Mouse (Mus musculus): ENCODE measurements at regions not wholly inside any gene's neighbourhood (a gene's known extent, or its start where the extent isn't known, plus 50 kb on each side); places are given as distances from the start of the nearest gene placed in this dataset.

- no peak overlapping the region for H3K4me2 ChIP-seq
- no peak overlapping the region for H3K4me3 ChIP-seq (replicated peaks)
- ATAC-seq (ENCODE audit: low FRiP score) = no peak
- H3K27ac ChIP-seq (replicated peaks) = no peak overlapping the region
- no peaks in the 10 kb centered on the region for H3K9me3 ChIP-seq (replicated peaks)
- no peak overlapping the region for H3K9ac ChIP-seq (replicated peaks)
- no peaks in the 10 kb centered on the region for H3K36me3 ChIP-seq
- H3K27me3 ChIP-seq (replicated peaks) = no peaks in the 10 kb centered on the region
- no peaks in the 10 kb centered on the region for H3K4me1 ChIP-seq
- WGBS = 61% methylated on average over 1 of the region's 1 CpGs
These were observed 170.6 kb downstream of the Fndc1 start for GRCm38 (mm10) chr17:7656503-7656902.

DNA sequence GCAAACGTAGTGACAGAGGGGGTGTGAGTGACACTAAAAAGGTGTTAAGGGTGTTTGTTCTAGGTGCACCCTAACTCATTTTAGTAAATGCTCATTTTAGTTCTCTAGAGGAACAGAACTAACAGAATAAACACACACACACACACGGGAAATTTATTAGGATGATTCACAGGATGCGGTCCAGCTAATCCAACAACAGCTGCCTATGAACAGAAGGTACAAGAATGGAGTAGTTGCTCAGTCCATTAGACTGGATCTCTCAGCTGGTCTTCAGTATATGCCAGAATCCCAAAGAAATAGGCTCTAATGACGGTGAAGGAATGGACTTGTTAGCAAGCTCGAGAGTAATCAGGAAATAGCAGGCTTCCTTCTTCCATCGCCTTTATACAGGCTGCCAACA is 171.1 kb downstream of the Fndc1 start:
- Histone ChIP-seq H3K36me3 (no peaks in the 10 kb centered on the region), H3K4me3 (replicated peaks) (no peak overlapping the region), H3K9ac (replicated peaks) (no peak overlapping the region), H3K27me3 (replicated peaks) (no peaks in the 10 kb centered on the region), H3K4me2 (no peak overlapping the region), H3K4me1 (no peaks in the 10 kb centered on the region), H3K9me3 (replicated peaks) (no peaks in the 10 kb centered on the region), H3K27ac (replicated peaks) (no peak overlapping the region)
- ATAC-seq (ENCODE audit: low FRiP score) = no peak
- 95% methylated on average over 6 of the region's 6 CpGs for WGBS

GRCm38 (mm10) chr17:7654064-7654564 is 173.0 kb downstream of the Fndc1 start:
- Histone ChIP-seq H3K4me2 (no peak overlapping the region), H3K36me3 (no peaks in the 10 kb centered on the region), H3K9ac (replicated peaks) (no peak overlapping the region), H3K27me3 (replicated peaks) (no peaks in the 10 kb centered on the region), H3K4me3 (replicated peaks) (no peak overlapping the region), H3K4me1 (no peaks in the 10 kb centered on the region), H3K9me3 (replicated peaks) (no peaks in the 10 kb centered on the region), H3K27ac (replicated peaks) (no peak overlapping the region)
- ATAC-seq (ENCODE audit: low FRiP score) = no peak
- WGBS = 75% methylated on average over 7 of the region's 7 CpGs

GRCm38 (mm10) chr17:7652037-7652436 is 175.1 kb downstream of the Fndc1 start:
- ATAC-seq (ENCODE audit: low FRiP score) = no peak
- H3K9me3 ChIP-seq (replicated peaks) = no peaks in the 10 kb centered on the region
- no peaks in the 10 kb centered on the region for H3K27me3 ChIP-seq (replicated peaks)
- H3K36me3 ChIP-seq = no peaks in the 10 kb centered on the region
- no peak overlapping the region for H3K9ac ChIP-seq (replicated peaks)
- no peak overlapping the region for H3K4me3 ChIP-seq (replicated peaks)
- no peak overlapping the region for H3K27ac ChIP-seq (replicated peaks)
- no peak overlapping the region for H3K4me2 ChIP-seq
- 100% methylated on average over 1 of the region's 1 CpGs for WGBS
- H3K4me1 ChIP-seq = no peaks in the 10 kb centered on the region

GRCm38 (mm10) chr17:7650417-7650816 is 176.7 kb downstream of the Fndc1 start:
- Histone ChIP-seq H3K9ac (replicated peaks) (no peak overlapping the region), H3K9me3 (replicated peaks) (no peaks in the 10 kb centered on the region), H3K27ac (replicated peaks) (no peak overlapping the region), H3K4me1 (no peaks in the 10 kb centered on the region), H3K36me3 (no peaks in the 10 kb centered on the region), H3K27me3 (replicated peaks) (no peaks in the 10 kb centered on the region), H3K4me2 (no peak overlapping the region), H3K4me3 (replicated peaks) (no peak overlapping the region)
- WGBS = 90% methylated on average over 4 of the region's 4 CpGs
- no peak for ATAC-seq (ENCODE audit: low FRiP score)

DNA sequence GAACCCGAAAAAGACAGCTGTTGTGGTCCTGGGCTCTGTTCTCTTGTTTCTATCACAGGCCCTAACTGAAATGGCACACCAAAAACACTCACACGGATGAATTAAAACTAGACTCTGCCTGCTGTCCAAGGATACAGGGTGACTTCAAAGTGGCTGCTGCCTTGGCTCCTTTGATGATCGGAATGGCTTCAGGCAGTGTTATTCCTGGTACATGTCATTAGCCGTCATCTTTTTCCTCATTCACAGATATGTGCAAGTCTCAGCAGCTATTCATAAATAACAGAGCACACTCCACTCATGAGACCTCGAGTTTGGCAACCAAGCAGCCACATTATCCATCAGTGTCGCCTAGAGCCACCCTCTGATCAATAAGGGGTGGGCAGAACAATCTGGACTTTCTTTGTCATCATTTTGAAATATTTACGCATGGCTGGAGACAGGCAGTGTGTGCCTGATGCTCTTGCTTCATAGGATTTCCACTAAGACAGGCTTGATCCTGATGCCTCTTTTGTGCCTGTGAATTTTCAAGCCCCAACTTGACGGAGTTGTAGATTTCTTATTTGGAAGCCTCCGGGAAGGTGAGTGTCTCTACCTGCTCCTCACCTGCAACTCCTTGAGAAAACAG is 182.1 kb downstream of the Fndc1 start:
- Histone ChIP-seq H3K27me3 (replicated peaks) (no peaks in the 10 kb centered on the region), H3K4me1 (peaks cover 13% of the 10 kb centered on the region), H3K36me3 (no peaks in the 10 kb centered on the region), H3K4me2 (no peak overlapping the region), H3K27ac (replicated peaks) (no peak overlapping the region), H3K9me3 (replicated peaks) (no peaks in the 10 kb centered on the region), H3K4me3 (replicated peaks) (no peak overlapping the region), H3K9ac (replicated peaks) (no peak overlapping the region)
- ATAC-seq (ENCODE audit: low FRiP score) = no peak
- WGBS = 62% methylated on average over 9 of the region's 9 CpGs

- Histone ChIP-seq H3K36me3 (no peaks in the 10 kb centered on the region), H3K27ac (replicated peaks) (no peak overlapping the region), H3K4me1 (peaks cover 13% of the 10 kb centered on the region), H3K27me3 (replicated peaks) (no peaks in the 10 kb centered on the region), H3K4me3 (replicated peaks) (no peak overlapping the region), H3K9me3 (replicated peaks) (no peaks in the 10 kb centered on the region), H3K9ac (replicated peaks) (no peak overlapping the region), H3K4me2 (no peak overlapping the region)
- 89% methylated on average over 4 of the region's 4 CpGs for WGBS
- ATAC-seq (ENCODE audit: low FRiP score) = no peak
These were observed 183.5 kb downstream of the Fndc1 start for GRCm38 (mm10) chr17:7643640-7644039.

DNA sequence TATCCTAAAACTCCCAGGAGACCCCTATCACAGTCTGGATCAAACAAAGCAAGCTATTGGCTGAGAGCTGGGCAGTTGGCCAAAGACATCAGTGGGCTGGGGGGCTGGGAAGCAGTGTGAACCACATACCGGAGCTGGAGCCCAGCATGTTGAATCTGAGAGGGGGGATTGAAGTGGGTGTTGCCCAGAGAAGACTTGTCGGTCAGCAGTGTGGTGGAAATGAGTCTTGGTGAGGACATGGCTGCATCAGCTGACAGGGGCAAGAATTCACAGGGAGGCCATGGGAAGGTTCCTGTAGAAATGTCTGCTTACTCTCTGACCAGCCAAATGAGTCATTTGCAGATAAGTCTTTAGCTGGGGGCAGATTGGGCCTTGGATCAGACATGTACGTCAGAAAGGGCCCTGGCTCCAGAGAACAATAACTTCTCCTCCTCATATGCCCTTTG is 184.6 kb downstream of the Fndc1 start:
- Histone ChIP-seq H3K27ac (replicated peaks) (no peak overlapping the region), H3K27me3 (replicated peaks) (no peaks in the 10 kb centered on the region), H3K36me3 (no peaks in the 10 kb centered on the region), H3K9ac (replicated peaks) (no peak overlapping the region), H3K4me3 (replicated peaks) (no peak overlapping the region), H3K4me2 (no peak overlapping the region), H3K9me3 (replicated peaks) (no peaks in the 10 kb centered on the region), H3K4me1 (peaks cover 13% of the 10 kb centered on the region)
- 42% methylated on average over 3 of the region's 3 CpGs for WGBS
- ATAC-seq (ENCODE audit: low FRiP score) = no peak

DNA sequence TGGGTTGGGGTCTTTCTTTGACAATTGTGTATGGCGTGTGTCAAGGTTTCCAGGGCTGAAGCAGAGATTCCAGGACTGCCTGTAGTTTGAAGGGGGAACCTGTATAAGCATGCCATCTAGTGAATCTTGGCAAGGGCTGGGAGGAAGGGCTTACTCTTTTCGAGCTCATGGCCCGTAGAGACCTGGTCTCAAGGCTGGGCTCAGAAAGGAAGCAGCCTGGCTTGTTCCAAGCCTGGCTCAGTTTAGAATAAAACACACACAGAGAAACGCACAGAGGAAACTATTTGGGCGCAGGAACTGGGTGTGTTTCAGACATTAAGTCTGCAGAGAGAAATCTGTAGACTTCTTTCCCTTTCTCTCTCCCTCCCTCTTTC is 192.8 kb downstream of the Fndc1 start:
- 0 out of 2 replicates have a peak, but pooled peaks cover 3% of the 10 kb centered on the region for H3K9me3 ChIP-seq (replicated peaks)
- no peak overlapping the region; the same call in 1 of the 2 replicates for H3K27ac ChIP-seq (replicated peaks)
- H3K27me3 ChIP-seq (replicated peaks) = no peaks in the 10 kb centered on the region
- no peaks in the 10 kb centered on the region for H3K36me3 ChIP-seq
- WGBS = 70% methylated on average over 5 of the region's 5 CpGs
- H3K4me1 ChIP-seq = no peaks in the 10 kb centered on the region
- no peak for ATAC-seq (ENCODE audit: low FRiP score)
- H3K4me2 ChIP-seq = no peak overlapping the region
- no peak overlapping the region for H3K4me3 ChIP-seq (replicated peaks)
- H3K9ac ChIP-seq (replicated peaks) = no peak overlapping the region

DNA sequence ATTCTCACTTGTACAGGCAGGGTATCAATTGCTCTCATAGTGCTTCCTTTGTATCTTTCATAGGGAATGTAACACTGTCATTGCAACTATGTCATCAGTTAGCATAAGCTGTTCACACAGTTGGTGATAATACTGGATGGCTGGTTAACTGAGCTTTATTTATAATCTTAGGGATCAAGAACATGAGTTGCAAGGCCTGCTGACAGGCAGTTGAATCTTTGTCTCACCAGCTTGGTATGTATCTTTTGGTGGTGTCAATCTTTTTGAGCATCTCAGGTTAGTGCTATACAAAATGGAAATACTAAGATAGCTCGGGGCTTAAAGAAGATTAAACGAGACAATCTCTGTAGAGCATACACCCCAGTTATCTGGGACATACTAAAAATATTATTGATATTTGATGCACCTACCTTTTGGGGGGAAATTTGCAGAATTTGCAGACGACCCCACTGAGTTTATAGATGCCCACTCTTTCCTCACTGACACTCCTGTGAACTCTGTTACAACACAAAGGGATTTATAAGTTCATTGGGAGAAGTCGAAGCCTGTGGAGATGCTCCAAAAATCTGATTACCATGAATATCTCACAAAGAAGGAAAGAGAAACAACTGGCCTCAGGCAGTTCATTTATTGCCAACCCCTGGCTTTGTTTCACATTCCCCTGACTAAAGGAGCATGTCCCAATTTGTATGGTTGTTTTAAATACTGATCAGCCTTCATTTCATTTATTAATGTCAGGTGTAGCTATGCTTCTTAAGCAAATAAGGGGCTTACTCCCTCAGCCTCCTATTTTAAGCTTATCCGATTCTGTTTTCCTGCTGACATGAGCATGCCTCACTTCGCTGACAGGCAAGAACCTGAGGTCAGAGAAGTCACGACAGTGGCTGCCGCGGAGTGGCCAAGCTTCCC is 193.5 kb downstream of the Fndc1 start:
- 65% methylated on average over 9 of the region's 9 CpGs for WGBS
- Histone ChIP-seq H3K36me3 (no peaks in the 10 kb centered on the region), H3K9me3 (replicated peaks) (0 out of 2 replicates have a peak, but pooled peaks cover 5% of the 10 kb centered on the region), H3K27me3 (replicated peaks) (no peaks in the 10 kb centered on the region), H3K4me3 (replicated peaks) (no peak overlapping the region), H3K4me1 (no peaks in the 10 kb centered on the region), H3K27ac (replicated peaks) (no peak overlapping the region; the same call in 1 of the 2 replicates), H3K9ac (replicated peaks) (no peak overlapping the region), H3K4me2 (no peak overlapping the region)
- no peak for ATAC-seq (ENCODE audit: low FRiP score)

DNA sequence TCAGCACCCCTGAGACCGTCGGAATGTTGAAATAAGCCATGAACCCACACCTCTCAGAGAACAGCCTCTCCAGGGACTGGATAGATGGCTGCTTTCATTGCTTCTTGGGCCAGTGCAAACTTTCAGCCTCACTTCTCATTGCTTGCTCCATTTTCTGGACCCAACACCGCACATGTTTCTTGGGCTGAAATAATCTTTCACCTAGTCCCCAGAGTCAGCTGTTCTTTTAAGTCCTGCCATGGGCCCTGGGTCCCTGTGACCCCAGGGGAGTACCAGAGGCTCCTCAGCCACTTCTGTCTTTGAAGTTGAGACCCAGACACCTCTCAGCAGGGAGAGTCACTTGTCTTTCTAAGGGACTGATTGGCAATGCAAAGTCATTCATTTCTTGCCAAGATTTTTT is 201.4 kb downstream of the Fndc1 start:
- H3K27ac ChIP-seq (replicated peaks) = no peak overlapping the region
- 0 out of 2 replicates have a peak, but pooled peaks cover 5% of the 10 kb centered on the region for H3K9me3 ChIP-seq (replicated peaks)
- no peak overlapping the region for H3K9ac ChIP-seq (replicated peaks)
- ATAC-seq (ENCODE audit: low FRiP score) = no peak
- H3K36me3 ChIP-seq = no peaks in the 10 kb centered on the region
- no peaks in the 10 kb centered on the region for H3K27me3 ChIP-seq (replicated peaks)
- 88% methylated on average over 3 of the region's 3 CpGs for WGBS
- no peak overlapping the region for H3K4me3 ChIP-seq (replicated peaks)
- no peak overlapping the region for H3K4me2 ChIP-seq
- H3K4me1 ChIP-seq = no peaks in the 10 kb centered on the region

- Histone ChIP-seq H3K9me3 (replicated peaks) (no peaks in the 10 kb centered on the region), H3K9ac (replicated peaks) (no peak overlapping the region), H3K4me1 (no peaks in the 10 kb centered on the region), H3K4me2 (no peak overlapping the region), H3K27ac (replicated peaks) (no peak overlapping the region), H3K27me3 (replicated peaks) (no peaks in the 10 kb centered on the region), H3K36me3 (no peaks in the 10 kb centered on the region), H3K4me3 (replicated peaks) (no peak overlapping the region)
- WGBS = 95% methylated on average over 3 of the region's 3 CpGs
- no peak for ATAC-seq (ENCODE audit: low FRiP score)
These were observed 203.7 kb downstream of the Fndc1 start for GRCm38 (mm10) chr17:7623392-7623791.
